Mouse (Mus musculus): ENCODE measurements around the gene Prr36. TPM values are rescaled to one million over a fixed set of nuclear protein-coding genes. Genes with fewer than 3 reads are reported as not detected.
A peak's percentile ranks its signal among the peaks of the same experiment; 100 is the strongest.

The Prr36 gene
- polyA plus RNA-seq, 1 experiment from 2014 or later = 0.25 TPM

- H3K27me3 ChIP-seq (ENCODE audit: control insufficient read depth, insufficient read depth, low read length) = no peaks in the 10 kb centered on the region
- H3K4me3 ChIP-seq (ENCODE audit: low read length) = no peak overlapping the region
- H3K4me1 ChIP-seq (ENCODE audit: control insufficient read depth, insufficient read depth, low read length) = peaks cover 6% of the 10 kb centered on the region
- H3K9ac ChIP-seq (ENCODE audit: low read length) = no peak overlapping the region
- no peak overlapping the region for H3K27ac ChIP-seq (ENCODE audit: low read length)
- no peak for ATAC-seq (replicated peaks; ENCODE audit: extremely low read depth, insufficient read depth, low FRiP score)
- H3K9me3 ChIP-seq (replicated peaks; ENCODE audit: control insufficient read depth, low read length) = no peaks in the 10 kb centered on the region
- H3K4me2 ChIP-seq (ENCODE audit: low read depth, low read length) = no peak overlapping the region
- WGBS = 71% methylated on average over 5 of the region's 5 CpGs
- H3K36me3 ChIP-seq (ENCODE audit: control insufficient read depth, insufficient read depth) = peaks cover 12% of the 10 kb centered on the region; the same call in 1 of the 2 replicates
Observed at GRCm38 (mm10) chr8:4192305-4192704, 25.0 kb downstream of the Prr36 start.

- peaks cover 6% of the 10 kb centered on the region for H3K4me1 ChIP-seq (ENCODE audit: control insufficient read depth, insufficient read depth, low read length)
- H3K4me2 ChIP-seq (ENCODE audit: low read depth, low read length) = no peak overlapping the region
- H3K27me3 ChIP-seq (ENCODE audit: control insufficient read depth, insufficient read depth, low read length) = no peaks in the 10 kb centered on the region
- no peak overlapping the region for H3K4me3 ChIP-seq (ENCODE audit: low read length)
- H3K9me3 ChIP-seq (replicated peaks; ENCODE audit: control insufficient read depth, low read length) = no peaks in the 10 kb centered on the region
- H3K36me3 ChIP-seq (ENCODE audit: control insufficient read depth, insufficient read depth) = peaks cover 17% of the 10 kb centered on the region
- no peak for ATAC-seq (replicated peaks; ENCODE audit: extremely low read depth, insufficient read depth, low FRiP score)
- H3K9ac ChIP-seq (ENCODE audit: low read length) = no peak overlapping the region
- H3K27ac ChIP-seq (ENCODE audit: low read length) = no peak overlapping the region
- WGBS = 30% methylated on average over 3 of the region's 3 CpGs
Observed at GRCm38 (mm10) chr8:4189031-4189722, 28.1 kb downstream of the Prr36 start.

- no peaks in the 10 kb centered on the region for H3K9me3 ChIP-seq (replicated peaks; ENCODE audit: control insufficient read depth, low read length)
- H3K4me2 ChIP-seq (ENCODE audit: low read depth, low read length) = no peak overlapping the region
- H3K9ac ChIP-seq (ENCODE audit: low read length) = no peak overlapping the region
- H3K27ac ChIP-seq (ENCODE audit: low read length) = no peak overlapping the region
- H3K4me1 ChIP-seq (ENCODE audit: control insufficient read depth, insufficient read depth, low read length) = peaks cover 6% of the 10 kb centered on the region
- peaks cover 17% of the 10 kb centered on the region for H3K36me3 ChIP-seq (ENCODE audit: control insufficient read depth, insufficient read depth)
- no peak for ATAC-seq (replicated peaks; ENCODE audit: extremely low read depth, insufficient read depth, low FRiP score)
- no peaks in the 10 kb centered on the region for H3K27me3 ChIP-seq (ENCODE audit: control insufficient read depth, insufficient read depth, low read length)
- no peak overlapping the region for H3K4me3 ChIP-seq (ENCODE audit: low read length)
Observed at GRCm38 (mm10) chr8:4188605-4189004, 28.7 kb downstream of the Prr36 start.

- no peak for ATAC-seq (replicated peaks; ENCODE audit: extremely low read depth, insufficient read depth, low FRiP score)
- Histone ChIP-seq H3K4me1 (ENCODE audit: control insufficient read depth, insufficient read depth, low read length) (no peaks in the 10 kb centered on the region), H3K27me3 (ENCODE audit: control insufficient read depth, insufficient read depth, low read length) (no peaks in the 10 kb centered on the region), H3K9ac (ENCODE audit: low read length) (no peak overlapping the region), H3K4me2 (ENCODE audit: low read depth, low read length) (no peak overlapping the region), H3K9me3 (replicated peaks; ENCODE audit: control insufficient read depth, low read length) (no peaks in the 10 kb centered on the region), H3K27ac (ENCODE audit: low read length) (no peak overlapping the region), H3K36me3 (ENCODE audit: control insufficient read depth, insufficient read depth) (peaks cover 17% of the 10 kb centered on the region), H3K4me3 (ENCODE audit: low read length) (no peak overlapping the region)
- 89% methylated on average over 2 of the region's 2 CpGs for WGBS
Observed at GRCm38 (mm10) chr8:4186151-4186550, 31.1 kb downstream of the Prr36 start.

GRCm38 (mm10) chr8:4183409-4183808 is 33.9 kb downstream of the Prr36 start:
- no peaks in the 10 kb centered on the region for H3K9me3 ChIP-seq (replicated peaks; ENCODE audit: control insufficient read depth, low read length)
- no peaks in the 10 kb centered on the region for H3K27me3 ChIP-seq (ENCODE audit: control insufficient read depth, insufficient read depth, low read length)
- no peak overlapping the region for H3K4me2 ChIP-seq (ENCODE audit: low read depth, low read length)
- H3K9ac ChIP-seq (ENCODE audit: low read length) = no peak overlapping the region
- ATAC-seq (replicated peaks; ENCODE audit: extremely low read depth, insufficient read depth, low FRiP score) = no peak
- peaks cover 15% of the 10 kb centered on the region for H3K36me3 ChIP-seq (ENCODE audit: control insufficient read depth, insufficient read depth)
- no peaks in the 10 kb centered on the region for H3K4me1 ChIP-seq (ENCODE audit: control insufficient read depth, insufficient read depth, low read length)
- WGBS = 76% methylated on average over 8 of the region's 8 CpGs
- no peak overlapping the region for H3K27ac ChIP-seq (ENCODE audit: low read length)
- no peak overlapping the region for H3K4me3 ChIP-seq (ENCODE audit: low read length)

GRCm38 (mm10) chr8:4174018-4174417 is 43.2 kb downstream of the Prr36 start:
- no peaks in the 10 kb centered on the region for H3K4me1 ChIP-seq (ENCODE audit: control insufficient read depth, insufficient read depth, low read length)
- no peak overlapping the region for H3K4me2 ChIP-seq (ENCODE audit: low read depth, low read length)
- ATAC-seq (replicated peaks; ENCODE audit: extremely low read depth, insufficient read depth, low FRiP score) = no peak
- no peak overlapping the region for H3K27ac ChIP-seq (ENCODE audit: low read length)
- H3K9ac ChIP-seq (ENCODE audit: low read length) = no peak overlapping the region
- H3K27me3 ChIP-seq (ENCODE audit: control insufficient read depth, insufficient read depth, low read length) = no peaks in the 10 kb centered on the region
- no peak overlapping the region for H3K4me3 ChIP-seq (ENCODE audit: low read length)
- 83% methylated on average over 2 of the region's 2 CpGs for WGBS
- no peaks in the 10 kb centered on the region for H3K36me3 ChIP-seq (ENCODE audit: control insufficient read depth, insufficient read depth)
- H3K9me3 ChIP-seq (replicated peaks; ENCODE audit: control insufficient read depth, low read length) = no peaks in the 10 kb centered on the region

- no peaks in the 10 kb centered on the region for H3K27me3 ChIP-seq (ENCODE audit: control insufficient read depth, insufficient read depth, low read length)
- H3K36me3 ChIP-seq (ENCODE audit: control insufficient read depth, insufficient read depth) = no peaks in the 10 kb centered on the region
- 71% methylated on average over 3 of the region's 3 CpGs for WGBS
- H3K4me2 ChIP-seq (ENCODE audit: low read depth, low read length) = no peak overlapping the region
- H3K9ac ChIP-seq (ENCODE audit: low read length) = no peak overlapping the region
- no peaks in the 10 kb centered on the region for H3K9me3 ChIP-seq (replicated peaks; ENCODE audit: control insufficient read depth, low read length)
- H3K27ac ChIP-seq (ENCODE audit: low read length) = no peak overlapping the region
- H3K4me3 ChIP-seq (ENCODE audit: low read length) = no peak overlapping the region
- H3K4me1 ChIP-seq (ENCODE audit: control insufficient read depth, insufficient read depth, low read length) = no peaks in the 10 kb centered on the region
- ATAC-seq (replicated peaks; ENCODE audit: extremely low read depth, insufficient read depth, low FRiP score) = no peak
Observed at GRCm38 (mm10) chr8:4172486-4172885, 44.8 kb downstream of the Prr36 start.

GRCm38 (mm10) chr8:4167918-4168317 is 49.3 kb downstream of the Prr36 start:
- Histone ChIP-seq H3K4me2 (ENCODE audit: low read depth, low read length) (no peak overlapping the region), H3K27ac (ENCODE audit: low read length) (no peak overlapping the region), H3K4me3 (ENCODE audit: low read length) (no peak overlapping the region), H3K9ac (ENCODE audit: low read length) (no peak overlapping the region), H3K27me3 (ENCODE audit: control insufficient read depth, insufficient read depth, low read length) (no peaks in the 10 kb centered on the region), H3K9me3 (replicated peaks; ENCODE audit: control insufficient read depth, low read length) (no peaks in the 10 kb centered on the region), H3K4me1 (ENCODE audit: control insufficient read depth, insufficient read depth, low read length) (peaks cover 7% of the 10 kb centered on the region), H3K36me3 (ENCODE audit: control insufficient read depth, insufficient read depth) (no peaks in the 10 kb centered on the region)
- no peak for ATAC-seq (replicated peaks; ENCODE audit: extremely low read depth, insufficient read depth, low FRiP score)
- 95% methylated on average over 1 of the region's 1 CpGs for WGBS

- Histone ChIP-seq H3K4me1 (ENCODE audit: control insufficient read depth, insufficient read depth, low read length) (peaks cover 7% of the 10 kb centered on the region), H3K9me3 (replicated peaks; ENCODE audit: control insufficient read depth, low read length) (no peaks in the 10 kb centered on the region), H3K4me2 (ENCODE audit: low read depth, low read length) (peak overlapping the region; percentile 89), H3K27ac (ENCODE audit: low read length) (no peak overlapping the region), H3K36me3 (ENCODE audit: control insufficient read depth, insufficient read depth) (no peaks in the 10 kb centered on the region), H3K9ac (ENCODE audit: low read length) (peak overlapping the region; percentile 95), H3K27me3 (ENCODE audit: control insufficient read depth, insufficient read depth, low read length) (no peaks in the 10 kb centered on the region), H3K4me3 (ENCODE audit: low read length) (peak overlapping the region; percentile 95)
- 11% methylated on average over 10 of the region's 10 CpGs for WGBS
- no peak for ATAC-seq (replicated peaks; ENCODE audit: extremely low read depth, insufficient read depth, low FRiP score)
Observed at GRCm38 (mm10) chr8:4166881-4167525, 50.3 kb downstream of the Prr36 start.

All from heart, embryonic 16.5 days (tissue).